Comparison of ENCODE assay signal across 8 mouse cellular contexts in genomic region chr3:152066696-152067095, GRCm38 (mm10).
DNase-seq lines count a peak whose midpoint lies in the region; ATAC-seq and TF ChIP-seq lines count a peak whose summit lies in the region.

No protein-coding gene starts in this region.

- 0 out of 2 replicates have a peak, but pooled peaks have one; percentile 42 for ATAC-seq in lung, embryonic 14.5 days (ENCODE audit: insufficient read depth)
- 0 out of 2 replicates have a peak, but pooled peaks have one; percentile 23 for ATAC-seq in hindbrain, embryonic 15.5 days (ENCODE audit: low FRiP score, low read depth)
- peak; percentile 55; the same call in 1 of the 2 replicates for ATAC-seq in midbrain, embryonic 12.5 days (ENCODE audit: low FRiP score, low read depth)

- H3K4me1 ChIP-seq in lung, embryonic 14.5 days (ENCODE audit: insufficient read depth): no peaks in the 10 kb centered on the region
- H3K4me1 ChIP-seq in hindbrain, embryonic 15.5 days (replicated peaks): no peaks in the 10 kb centered on the region
- H3K4me1 ChIP-seq in midbrain, embryonic 12.5 days: no peaks in the 10 kb centered on the region

- H3K27ac ChIP-seq in lung, embryonic 14.5 days (ENCODE audit: low read depth): no peak overlapping the region
- H3K27ac ChIP-seq in hindbrain, embryonic 15.5 days (replicated peaks): no peak overlapping the region
- H3K27ac ChIP-seq in midbrain, embryonic 12.5 days (replicated peaks): no peak overlapping the region

- no peaks in the 10 kb centered on the region for H3K36me3 ChIP-seq in lung, embryonic 14.5 days (ENCODE audit: insufficient read depth)
- H3K36me3 ChIP-seq in hindbrain, embryonic 15.5 days: no peaks in the 10 kb centered on the region
- no peaks in the 10 kb centered on the region for H3K36me3 ChIP-seq in midbrain, embryonic 12.5 days

- H3K4me3 ChIP-seq in lung, embryonic 14.5 days (ENCODE audit: low read depth, low read length): no peak overlapping the region
- 0 out of 2 replicates have a peak overlapping the region, but pooled peaks have one; percentile 0 for H3K4me3 ChIP-seq in hindbrain, embryonic 15.5 days
- H3K4me3 ChIP-seq in midbrain, embryonic 12.5 days: 0 out of 2 replicates have a peak overlapping the region, but pooled peaks have one; percentile 4

- no peak overlapping the region for H3K9ac ChIP-seq in lung, embryonic 14.5 days
- no peak overlapping the region for H3K9ac ChIP-seq in hindbrain, embryonic 15.5 days
- no peak overlapping the region for H3K9ac ChIP-seq in midbrain, embryonic 12.5 days (replicated peaks)

- peak overlapping the region; percentile 31 for H3K4me2 ChIP-seq in lung, embryonic 14.5 days
- peak overlapping the region; percentile 38 for H3K4me2 ChIP-seq in hindbrain, embryonic 15.5 days
- H3K4me2 ChIP-seq in midbrain, embryonic 12.5 days (replicated peaks): peak overlapping the region; percentile 34

- 16% methylated on average over 13 of the region's 13 CpGs for WGBS in lung, embryonic 14.5 days
- WGBS in hindbrain, embryonic 15.5 days: 33% methylated on average over 13 of the region's 13 CpGs
- WGBS in midbrain, embryonic 12.5 days: 27% methylated on average over 13 of the region's 13 CpGs

- no peaks in the 10 kb centered on the region for H3K9me3 ChIP-seq in lung, embryonic 14.5 days (ENCODE audit: low read depth, low read length)
- H3K9me3 ChIP-seq in hindbrain, embryonic 15.5 days: no peaks in the 10 kb centered on the region
- no peaks in the 10 kb centered on the region for H3K9me3 ChIP-seq in midbrain, embryonic 12.5 days

- TF ChIP-seq CTCF in lung, embryonic 14.5 days (IDR thresholded peaks at IDR 0.05; ENCODE audit: low read depth): peak; percentile 54

- peak; percentile 21 for DNase-seq in adrenal gland, adult 2 months
- DNase-seq in adrenal gland, postnatal 10 days: no peak
- DNase-seq in lung, embryonic 14.5 days: peak; percentile 69
- DNase-seq in lung, postnatal 4 days: no peak
- DNase-seq in spleen, postnatal 10 days (ENCODE audit: low spot score in 2 of 2): no peak
- no peak for DNase-seq in urinary bladder, adult 18-20 months (ENCODE audit: low spot score in 2 of 2)

- H3K27me3 ChIP-seq in lung, embryonic 14.5 days (ENCODE audit: insufficient read depth, low read length): no peaks in the 10 kb centered on the region
- H3K27me3 ChIP-seq in hindbrain, embryonic 15.5 days: no peaks in the 10 kb centered on the region
- H3K27me3 ChIP-seq in midbrain, embryonic 12.5 days: peaks cover 6% of the 10 kb centered on the region; the same call in 1 of the 2 replicates

Comparison
In these comparisons a context has a peak if more than half of its experiments do, and no peak if none do; other contexts are left out.
1. DNase-seq: peak in adrenal gland, adult 2 months (single experiment) and lung, embryonic 14.5 days (single experiment); none in adrenal gland, postnatal 10 days (single experiment), lung, postnatal 4 days (0 of 2), spleen, postnatal 10 days (0 of 2) and urinary bladder, adult 18-20 months (0 of 2).
2. Peak in every context shown above with its lines, with median percentiles within 50 percentile points of each other: ATAC-seq and H3K4me2 ChIP-seq.